Mouse (Mus musculus) gonadal fat pad, adult 2 months (tissue): ENCODE results near the gene Pik3c2g. TPM values are rescaled to one million over a fixed set of nuclear protein-coding genes. Genes with fewer than 3 reads are reported as not detected.
"Not testable (repeated sequence)": the region's sequence is repeated elsewhere in the genome, so short reads cannot be mapped to it uniquely, and the experiment has no call there.

ENCODE experiments used
- DNase-seq: peaks from one replicate; pipeline ENCODE4 v3.0.0-alpha.2; 2012; ENCODE audit warnings: low read depth
- polyA plus RNA-seq: library from polyadenylated mRNA; depleted of rRNA; stranded (reverse); fragments of >200 nt; gene quantifications from 2 replicates; pipeline ENCODE4 v1.2.3, GENCODE M21; 2012

Pik3c2g gene
- polyA plus RNA-seq, 1 experiment: 4.5 TPM

DNA sequence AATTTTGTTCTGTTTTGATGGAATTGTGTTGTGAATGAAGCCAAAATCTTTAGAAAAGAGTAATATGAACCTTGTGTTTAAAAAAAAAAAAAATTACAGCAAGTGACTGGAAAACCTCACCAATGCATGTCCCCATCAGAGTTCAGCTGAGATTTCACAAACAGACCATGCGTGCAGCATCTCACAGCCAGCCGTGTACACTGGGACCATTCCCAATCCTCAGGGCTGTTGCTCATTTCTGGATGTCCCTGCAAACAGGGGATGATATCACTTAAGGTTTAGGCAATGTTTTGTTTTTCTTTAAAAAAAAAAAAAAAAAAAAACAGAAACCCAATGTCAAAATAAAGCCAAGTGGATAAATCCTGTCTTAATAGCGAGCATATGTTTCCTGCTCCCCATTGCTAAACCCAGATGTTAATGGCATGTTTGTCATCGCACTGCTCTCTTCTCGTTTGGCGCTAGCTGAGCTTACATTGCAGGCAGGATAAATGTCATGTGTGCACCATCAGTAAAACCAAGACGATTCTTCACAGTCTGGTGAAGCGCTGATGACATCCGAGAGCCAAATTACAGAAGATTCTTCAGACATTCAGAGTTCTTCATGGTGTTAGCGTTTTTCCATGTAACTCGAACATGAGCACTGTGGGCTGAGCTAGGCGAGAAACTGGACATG lies 322.1 kb downstream of the Pik3c2g start:
- no peak for DNase-seq

- DNase-seq: no peak
Measured at GRCm38 (mm10) chr6:139928766-139929165, 341.7 kb downstream of the Pik3c2g start.

- no peak for DNase-seq
Measured at GRCm38 (mm10) chr6:139934861-139935260, 347.8 kb downstream of the Pik3c2g start.

DNA sequence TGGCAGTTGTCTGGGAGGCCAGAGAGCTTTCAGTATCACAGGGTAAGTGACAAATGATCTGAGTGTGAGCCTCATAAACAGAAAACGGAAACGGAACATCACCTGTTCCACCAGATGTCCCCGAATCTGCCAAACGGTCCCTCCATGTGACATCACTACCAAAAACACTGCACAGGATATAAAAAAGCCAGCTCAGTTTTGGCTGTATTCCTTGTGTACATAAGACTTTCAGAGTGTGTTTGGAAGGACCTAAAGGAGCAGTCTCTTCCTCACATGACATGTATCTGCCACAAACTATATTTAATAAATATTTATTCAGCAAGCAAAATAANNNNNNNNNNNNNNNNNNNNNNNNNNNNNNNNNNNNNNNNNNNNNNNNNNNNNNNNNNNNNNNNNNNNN lies 350.6 kb downstream of the Pik3c2g start:
- DNase-seq: not testable (repeated sequence)

GRCm38 (mm10) chr6:139947106-139947879 lies 360.3 kb downstream of the Pik3c2g start:
- no peak for DNase-seq

DNA sequence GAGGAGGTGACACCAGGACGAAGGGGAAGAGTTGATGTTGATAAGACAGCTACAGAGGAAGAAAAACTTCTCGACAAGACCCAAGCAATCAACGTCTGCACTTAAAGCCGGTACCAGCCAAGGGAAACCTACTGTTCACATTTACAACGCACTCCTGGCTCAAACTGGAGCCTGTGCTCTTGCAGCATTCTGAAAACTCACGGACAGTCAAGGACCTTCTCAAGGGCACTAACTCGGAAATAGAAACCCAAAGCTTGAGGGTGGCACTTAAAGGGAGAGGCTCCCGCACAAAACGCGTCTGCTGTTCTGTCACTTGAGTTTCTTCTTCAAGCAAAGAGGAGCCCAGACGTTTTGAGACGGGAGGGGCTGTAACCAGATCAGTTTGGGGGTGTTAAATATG lies 366.6 kb downstream of the Pik3c2g start:
- no peak for DNase-seq

- no peak for DNase-seq
Measured at GRCm38 (mm10) chr6:139957531-139958241, 370.7 kb downstream of the Pik3c2g start.

DNA sequence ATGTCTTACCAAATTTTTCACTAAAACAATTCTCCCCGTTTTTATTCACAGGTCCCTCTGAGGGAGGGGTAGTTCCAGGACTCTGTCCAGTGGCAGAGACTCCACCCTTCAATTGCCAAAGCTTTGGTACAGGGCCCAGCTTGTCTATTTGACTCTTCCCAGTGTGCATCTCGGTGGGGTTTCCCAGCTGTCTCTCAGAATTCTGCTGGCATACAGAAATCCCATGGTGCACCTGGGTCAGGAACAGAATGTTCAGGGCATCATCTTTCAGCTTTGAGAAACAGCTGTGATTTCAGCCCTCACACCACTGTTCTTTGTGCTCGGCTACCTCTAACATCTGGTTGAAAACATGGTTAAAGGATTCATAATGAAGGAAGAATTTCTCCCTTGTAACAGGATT lies 376.8 kb downstream of the Pik3c2g start:
- DNase-seq: no peak

DNA sequence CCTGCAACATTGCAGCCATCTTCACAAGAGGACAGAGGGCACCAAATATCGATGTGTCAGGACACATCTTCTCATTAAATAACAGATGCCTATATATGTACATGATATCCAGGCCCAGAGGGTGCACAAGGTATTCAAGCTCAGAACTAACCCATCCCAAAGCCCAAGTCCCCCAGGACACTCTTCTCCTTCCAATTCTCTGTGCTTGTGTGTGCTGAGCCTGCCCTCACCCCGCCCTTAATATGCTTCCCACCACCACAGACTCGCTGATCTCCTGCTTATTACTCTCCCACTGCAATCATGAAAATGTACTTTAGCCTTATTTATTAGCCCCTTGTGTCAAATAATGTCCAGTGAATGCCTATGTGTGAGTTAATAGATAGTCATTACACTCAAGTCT lies 377.9 kb downstream of the Pik3c2g start:
- DNase-seq: no peak

DNA sequence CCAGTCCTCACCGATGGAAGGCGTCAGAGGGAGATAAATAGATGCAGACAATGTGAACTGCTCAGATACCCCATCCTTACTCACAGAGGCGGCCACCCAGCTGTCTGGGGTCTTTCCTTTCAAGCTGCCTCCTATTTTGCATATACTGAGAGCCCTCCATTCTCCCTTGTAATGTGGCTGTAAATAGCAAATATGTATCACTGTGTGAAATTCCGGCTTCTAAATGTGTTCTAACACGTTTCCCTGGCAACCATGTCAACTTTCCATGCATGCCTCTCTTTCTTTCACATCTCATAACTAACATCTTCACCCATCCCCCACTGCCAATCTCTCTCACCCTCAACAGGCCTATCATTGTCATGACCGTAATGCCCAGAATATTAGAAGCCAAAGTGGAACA lies 379.7 kb downstream of the Pik3c2g start:
- DNase-seq: no peak

- DNase-seq: no peak
Measured at GRCm38 (mm10) chr6:139971608-139972298, 384.7 kb downstream of the Pik3c2g start.

DNA sequence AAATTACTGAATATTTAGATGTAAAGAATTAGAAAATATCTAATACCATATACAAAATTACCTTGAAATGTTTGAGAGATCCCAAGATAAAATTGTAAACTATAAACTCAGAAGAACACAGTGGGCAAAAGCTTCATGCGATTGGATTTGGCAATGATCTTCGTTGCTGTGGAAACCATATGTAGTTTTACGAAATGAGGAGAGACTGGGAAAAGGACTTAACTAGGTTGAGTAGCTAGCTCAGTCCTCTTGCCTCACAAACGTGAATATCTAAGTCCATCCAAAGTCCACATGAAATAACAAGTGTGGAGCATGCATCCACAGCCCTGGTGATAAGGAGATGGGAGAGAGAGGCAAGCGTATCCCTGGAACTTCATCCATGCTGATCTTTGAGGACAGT lies 387.6 kb downstream of the Pik3c2g start:
- no peak for DNase-seq

DNA sequence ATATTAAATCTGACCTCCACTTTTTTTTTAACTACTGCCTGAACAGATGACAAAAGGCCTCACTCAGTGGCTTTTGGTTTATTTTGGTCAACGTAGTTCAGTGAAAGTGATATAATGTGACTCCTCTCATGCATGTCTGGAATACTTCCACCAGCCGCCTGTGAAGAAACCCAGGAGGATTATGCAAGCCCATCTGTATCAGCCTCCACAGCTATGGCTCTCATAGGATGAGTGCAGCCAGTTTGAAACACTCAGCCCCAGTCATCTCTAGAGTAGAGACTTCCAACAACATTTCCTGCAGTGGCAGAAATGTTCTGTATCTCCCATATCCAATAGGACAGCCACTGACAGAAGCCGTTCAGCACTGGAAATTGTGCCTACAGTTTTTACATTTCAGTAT lies 391.1 kb downstream of the Pik3c2g start:
- no peak for DNase-seq

- no peak for DNase-seq
Measured at GRCm38 (mm10) chr6:139981061-139981460, 394.0 kb downstream of the Pik3c2g start.

GRCm38 (mm10) chr6:139984069-139984468 lies 397.0 kb downstream of the Pik3c2g start:
- DNase-seq: no peak

- DNase-seq: no peak
Measured at GRCm38 (mm10) chr6:139986564-139986963, 399.5 kb downstream of the Pik3c2g start.

- no peak for DNase-seq
Measured at GRCm38 (mm10) chr6:139989075-139989474, 402.1 kb downstream of the Pik3c2g start.

GRCm38 (mm10) chr6:139989597-139989996 lies 402.6 kb downstream of the Pik3c2g start:
- DNase-seq: no peak

GRCm38 (mm10) chr6:140005181-140005580 lies 418.2 kb downstream of the Pik3c2g start:
- DNase-seq: no peak
